Mouse (Mus musculus) T-cell, adult 2 months (primary cell): Measurements from ENCODE around the gene Myh7.
"Not testable (repeated sequence)": the region's sequence is repeated elsewhere in the genome, so short reads cannot be mapped to it uniquely, and the experiment has no call there.

Experiments
- DNase-seq: peaks from one replicate; pipeline ENCODE4 v3.0.0; 2022; ENCODE audit warnings: low spot score

Gene Myh7

DNA sequence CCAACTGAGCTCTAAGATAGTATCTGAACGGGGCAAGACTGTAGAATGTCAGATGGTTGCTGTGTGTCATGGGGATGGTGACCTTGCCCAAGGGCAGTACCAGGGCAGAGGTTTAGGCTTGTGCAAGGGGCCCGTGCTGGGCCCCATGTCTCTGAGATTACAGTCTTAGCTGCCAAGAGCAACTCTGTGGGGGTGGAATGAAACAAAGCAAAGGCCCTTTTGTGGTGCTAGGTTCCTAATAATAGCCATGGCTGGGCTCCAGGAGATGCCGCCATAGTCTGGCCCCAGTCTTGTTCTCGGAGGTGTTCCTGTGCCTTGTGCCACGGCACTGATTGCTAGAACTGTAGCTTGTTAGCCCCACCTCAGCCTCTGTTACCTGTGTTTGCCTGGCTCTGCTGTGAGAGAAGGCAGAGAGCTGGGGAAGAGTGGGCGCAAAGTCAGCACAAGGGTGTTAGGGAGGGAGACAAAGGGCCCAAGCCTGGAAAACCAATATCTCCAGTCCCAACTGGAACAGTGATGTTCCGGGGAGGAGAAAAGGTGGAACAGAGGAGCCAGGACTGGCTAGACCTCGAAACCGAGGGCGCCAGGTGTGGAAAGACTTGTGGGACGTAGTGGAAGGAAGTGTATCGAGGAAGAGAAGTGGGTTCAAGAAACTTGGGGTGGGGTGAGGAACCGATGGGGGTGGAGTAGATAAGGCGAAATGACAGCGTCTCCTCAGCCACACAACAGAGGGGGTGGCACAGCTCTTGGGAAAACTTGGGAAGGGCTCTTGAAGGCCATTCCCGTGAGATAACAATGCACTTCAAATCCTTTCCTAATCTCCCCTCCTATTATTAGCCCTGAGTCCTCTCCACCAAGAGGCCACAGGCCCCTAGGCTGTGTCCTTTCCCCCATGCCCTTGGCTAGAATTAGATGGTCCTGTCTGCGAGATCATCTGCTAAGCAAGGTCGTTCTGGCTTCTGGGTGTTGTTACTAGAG is 9.7 kb upstream of the Myh7 start:
- no peak for DNase-seq

DNA sequence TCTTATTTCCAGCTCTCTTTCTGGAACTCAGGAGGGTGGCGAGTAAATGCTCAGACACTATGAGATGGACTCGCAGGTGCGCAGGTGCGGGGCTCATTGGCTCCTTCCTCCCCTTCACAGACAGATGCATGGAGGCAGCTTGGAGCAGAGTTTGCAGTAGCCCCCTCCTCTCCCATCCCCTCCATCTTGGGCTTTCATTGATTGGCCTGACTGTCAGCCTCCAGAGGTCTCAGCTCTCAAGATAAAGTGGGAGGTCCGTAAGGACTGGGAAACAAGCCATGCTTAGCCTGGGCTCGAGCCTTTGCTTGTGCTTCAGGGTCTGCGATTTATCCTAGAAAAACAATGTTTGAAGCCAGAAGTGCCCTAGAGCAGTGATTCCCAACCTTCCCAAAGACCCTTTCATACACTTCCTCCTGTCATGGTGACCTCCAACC is 8.3 kb upstream of the Myh7 start:
- no peak for DNase-seq

DNA sequence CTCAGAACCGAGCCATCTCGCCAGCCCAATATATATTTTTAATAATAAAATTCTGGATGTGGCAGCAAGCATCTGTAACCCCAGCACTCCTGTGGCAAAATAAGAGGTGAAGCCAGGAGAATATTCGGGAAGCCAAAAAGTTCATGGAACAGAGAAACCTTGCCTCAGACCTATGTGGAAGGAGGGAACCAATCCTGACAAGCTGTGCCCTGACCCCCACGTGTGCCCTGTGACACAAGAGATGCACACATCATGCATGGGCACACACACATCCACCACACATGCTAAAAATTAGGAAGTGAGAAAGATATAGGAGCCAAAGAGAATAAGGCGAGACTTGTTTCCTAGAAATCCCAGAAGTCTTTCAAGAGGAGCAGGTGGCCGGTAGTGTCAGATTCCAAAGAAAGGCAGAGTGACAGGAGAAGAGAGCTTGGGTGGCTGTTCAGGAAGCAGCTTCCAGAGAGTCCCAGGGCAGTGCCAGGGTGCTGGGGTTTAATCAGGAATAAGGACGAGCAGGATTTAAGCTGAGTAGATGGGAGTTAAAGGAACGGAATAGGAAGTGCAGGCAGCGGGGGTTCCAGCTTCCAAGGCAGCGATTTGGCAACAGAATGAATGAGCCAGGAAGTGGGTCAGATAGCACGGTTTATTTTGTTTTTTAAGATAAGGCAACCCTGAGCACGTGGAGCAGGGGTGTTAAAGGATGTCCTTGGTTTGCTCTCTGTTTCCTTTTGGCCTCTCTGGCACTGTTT is 7.7 kb upstream of the Myh7 start:
- DNase-seq, result no peak

DNA sequence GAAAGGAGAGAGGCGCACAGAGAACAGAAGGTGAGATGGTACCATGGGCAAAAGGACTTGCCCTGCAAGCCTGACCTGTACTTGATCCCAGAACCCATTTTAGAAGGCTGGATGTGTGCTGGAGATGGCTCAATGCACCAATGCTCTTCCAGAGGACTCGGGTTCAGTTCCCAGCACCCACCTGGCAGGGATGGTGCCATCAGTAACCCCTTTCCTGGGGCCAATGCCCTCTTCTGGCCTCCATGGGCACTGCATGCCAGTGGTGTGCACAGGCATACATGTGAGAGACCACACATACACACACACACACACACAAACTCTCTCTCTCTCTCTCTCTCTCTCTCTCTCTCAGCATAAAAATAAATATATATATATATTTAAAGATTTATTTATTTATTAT is 7.0 kb upstream of the Myh7 start:
- no peak for DNase-seq

DNA sequence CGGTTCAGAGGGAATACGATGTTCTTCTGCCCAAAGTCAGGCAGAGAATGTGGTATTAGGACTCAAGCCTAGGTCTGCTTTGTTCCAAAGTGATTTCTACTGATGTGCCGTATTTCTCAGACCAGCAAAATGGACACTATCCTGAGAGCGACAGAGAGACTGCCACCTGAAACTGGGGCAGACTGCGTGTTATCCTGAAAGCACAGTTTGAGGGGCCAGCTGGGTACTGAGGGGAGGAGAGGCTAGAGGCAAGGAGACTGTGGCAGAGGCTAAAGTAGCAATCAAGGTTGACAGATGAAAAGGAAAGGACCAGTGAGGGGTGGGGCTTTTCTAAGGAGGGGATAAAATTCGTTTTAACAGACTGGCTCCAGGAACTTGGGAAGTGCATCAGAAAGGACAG is 6.4 kb upstream of the Myh7 start:
- no peak for DNase-seq

DNA sequence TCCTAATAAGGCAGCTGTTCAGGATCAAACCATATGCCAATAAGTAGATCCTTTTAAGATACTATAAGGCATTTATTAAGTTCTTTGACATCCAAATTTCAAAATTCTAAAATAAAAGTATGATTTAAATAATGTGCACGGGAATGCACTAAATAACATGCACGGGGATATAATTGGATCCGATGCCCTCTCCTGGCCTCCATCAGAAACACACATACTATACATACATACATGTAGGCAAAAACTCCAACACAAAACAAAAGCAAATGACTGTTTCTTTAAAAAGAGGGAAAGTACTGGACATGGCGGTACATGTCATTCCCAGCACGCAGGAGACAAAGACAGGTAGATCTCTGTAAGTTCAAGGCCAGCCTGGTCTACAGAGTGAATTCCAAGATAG is 5.4 kb upstream of the Myh7 start:
- not testable (repeated sequence) for DNase-seq

DNA sequence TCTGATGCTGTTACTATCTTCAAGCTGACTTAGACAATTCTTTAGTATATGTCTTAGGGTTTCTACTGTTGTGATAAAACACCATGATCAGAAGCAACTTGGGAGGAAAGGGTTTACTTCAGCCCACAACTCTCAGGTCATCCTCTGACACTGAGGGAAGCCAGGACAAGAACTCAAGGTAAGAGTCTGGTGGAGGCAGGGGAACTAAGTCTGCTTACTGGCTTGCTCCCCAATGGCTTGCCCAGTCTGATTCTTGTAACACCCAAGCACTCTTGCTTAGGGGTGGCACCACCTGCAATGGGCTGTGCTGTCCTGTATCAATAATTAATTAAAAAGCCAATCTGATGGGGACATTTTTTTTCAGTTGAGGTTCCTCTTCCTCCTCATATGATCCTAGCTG is 4.3 kb upstream of the Myh7 start:
- no peak for DNase-seq

DNA sequence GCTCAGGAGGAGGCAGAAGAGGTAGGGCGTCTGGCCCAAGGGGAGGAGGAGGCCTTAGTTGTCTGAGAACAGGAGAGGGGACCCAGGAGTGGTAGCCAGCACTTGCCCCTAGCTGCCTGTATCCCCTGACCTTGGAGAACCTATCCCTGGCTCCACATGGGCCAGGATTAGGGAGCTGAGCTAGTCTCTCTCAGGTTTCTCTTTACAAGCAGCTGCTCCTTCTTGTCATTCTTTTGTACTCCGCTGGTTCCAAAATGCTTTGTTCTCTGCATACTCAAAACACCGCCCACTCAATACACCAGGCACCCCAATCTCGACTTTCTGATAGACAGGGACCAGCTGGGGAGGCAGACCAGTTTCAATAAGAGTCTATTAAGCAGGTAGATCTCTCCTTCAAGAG is 2.9 kb upstream of the Myh7 start:
- DNase-seq, result no peak

DNA sequence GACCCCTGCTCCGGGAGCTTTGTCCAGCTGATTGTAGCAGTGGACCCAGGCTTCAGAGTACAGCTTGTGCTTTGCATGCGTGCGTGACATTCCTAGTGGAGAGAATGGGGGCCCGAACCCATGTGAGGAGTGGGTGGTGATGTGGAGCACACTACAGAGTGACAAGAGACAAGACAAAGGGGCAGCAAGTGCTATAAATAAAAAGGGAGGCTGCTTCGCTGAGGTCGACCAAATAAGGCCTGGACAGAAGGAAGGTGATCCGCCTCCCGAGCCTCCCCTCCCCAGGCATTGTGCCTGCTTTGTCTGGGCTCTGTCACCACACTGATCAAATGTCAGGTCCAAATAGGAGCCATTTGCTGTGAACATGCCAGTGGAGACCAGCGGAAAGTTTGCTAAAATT is 2.4 kb upstream of the Myh7 start:
- DNase-seq, result no peak

DNA sequence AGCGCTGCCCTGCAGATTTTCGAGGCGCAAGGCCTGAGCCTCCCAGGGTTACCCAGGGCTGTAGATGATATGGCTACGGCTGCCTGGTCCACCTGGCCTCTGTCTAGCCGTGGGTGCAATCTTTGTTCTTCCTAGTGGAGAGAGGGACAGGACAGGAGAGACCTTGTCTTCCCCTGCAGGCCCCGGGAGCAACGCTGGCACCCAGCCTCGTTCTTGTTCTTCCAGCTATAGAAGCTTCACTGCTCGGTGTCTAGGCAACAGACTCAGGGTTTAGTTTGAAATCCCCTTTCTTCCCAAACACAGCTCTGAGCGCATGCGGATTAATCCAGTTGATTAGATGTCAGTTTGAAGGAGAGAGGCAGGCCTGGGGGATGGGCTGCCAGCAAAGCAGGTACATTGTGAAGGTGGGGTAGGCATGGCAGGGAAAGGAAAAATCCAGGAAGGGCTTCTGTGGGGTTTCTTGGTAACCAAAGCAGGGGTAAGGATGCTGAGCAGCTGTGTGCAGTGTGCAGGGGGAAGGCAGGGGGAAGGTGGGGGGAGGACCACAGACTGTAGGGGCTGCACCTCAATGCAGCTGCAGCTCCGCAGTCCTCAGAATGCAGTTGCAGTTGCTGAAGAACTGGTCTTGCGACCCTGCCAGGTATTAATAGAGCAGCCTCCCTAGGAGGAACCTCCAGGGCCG is 1.2 kb upstream of the Myh7 start:
- DNase-seq, result no peak

DNA sequence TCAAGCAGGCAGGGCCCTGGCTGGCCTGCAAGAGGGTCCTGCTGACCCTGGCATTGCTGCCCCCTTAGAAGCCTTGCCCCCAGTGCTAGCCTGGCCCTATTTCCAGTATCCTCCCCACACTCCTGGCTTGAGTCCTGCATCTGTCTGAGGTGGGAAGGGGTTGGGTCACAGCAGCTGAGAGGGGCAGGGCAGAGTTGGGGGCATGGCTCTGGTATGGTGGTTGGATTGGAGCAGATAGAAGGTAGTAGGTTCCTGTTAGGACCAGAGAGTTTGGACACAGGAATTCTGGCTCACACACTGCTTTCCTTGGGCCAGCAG is 402 bp upstream of the Myh7 start:
- no peak for DNase-seq

DNA sequence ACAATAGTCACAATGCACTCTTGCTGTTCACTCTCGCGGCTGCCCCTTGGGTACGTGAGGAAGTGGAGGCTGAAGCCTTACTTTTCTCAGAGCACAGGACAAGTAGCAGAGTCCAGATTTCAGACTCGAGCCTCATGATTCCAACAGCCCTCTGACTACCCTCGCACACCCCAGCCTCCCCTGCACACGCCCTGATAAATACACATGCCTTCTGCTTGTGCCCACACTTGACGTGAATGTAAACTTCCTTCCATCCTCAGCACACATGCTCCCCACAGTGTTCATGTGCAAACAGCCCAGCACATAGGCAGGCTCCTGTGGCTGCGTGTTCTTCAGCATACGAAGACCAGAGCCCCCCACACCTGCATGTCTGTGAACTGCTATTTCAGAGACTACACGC is 790 bp downstream of the Myh7 start:
- no peak for DNase-seq

DNA sequence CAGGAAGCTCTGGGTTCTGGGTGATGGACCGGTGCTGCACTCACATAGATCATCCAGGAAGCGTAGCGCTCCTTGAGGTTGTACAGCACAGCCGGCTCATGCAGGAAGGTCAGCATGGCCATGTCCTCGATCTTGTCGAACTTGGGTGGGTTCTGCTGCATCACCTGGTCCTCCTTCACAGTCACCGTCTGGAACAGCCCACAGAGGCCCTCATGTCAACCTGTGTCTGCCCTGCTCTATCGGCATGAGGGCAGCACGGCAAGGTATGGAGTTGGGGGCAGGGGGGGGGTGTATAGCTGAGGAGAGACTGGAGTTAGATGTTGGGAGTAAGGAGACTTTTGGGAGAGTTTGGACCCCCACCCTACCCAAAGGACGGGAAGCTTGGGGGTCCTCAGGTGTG is 2.2 kb downstream of the Myh7 start:
- DNase-seq, result no peak

DNA sequence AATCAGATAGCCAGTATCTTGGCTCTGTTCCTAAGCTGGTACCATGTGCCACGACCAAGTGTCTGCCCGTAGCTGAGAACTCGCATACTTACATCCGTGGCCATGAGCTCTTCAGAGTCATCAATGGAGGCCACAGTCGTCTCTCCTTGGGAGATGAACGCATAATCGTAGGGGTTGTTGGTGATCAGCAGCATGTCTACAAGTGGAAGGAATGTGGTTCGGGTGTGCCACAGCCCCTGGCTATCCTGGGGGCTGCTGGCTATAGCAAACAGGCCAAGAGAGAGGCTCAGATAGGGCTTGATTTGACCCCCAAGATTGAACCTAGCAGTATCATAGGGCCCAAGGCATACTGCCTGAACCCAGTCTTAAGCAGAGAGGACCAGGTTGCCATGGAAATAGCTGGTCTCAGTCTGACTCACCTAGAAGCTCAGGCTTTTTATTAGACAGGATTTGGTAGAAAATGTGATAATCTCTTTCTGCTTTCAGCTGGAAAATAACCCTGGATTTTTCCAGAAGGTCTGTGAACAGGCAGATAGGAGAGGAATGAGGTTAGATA is 4.5 kb downstream of the Myh7 start:
- no peak for DNase-seq

DNA sequence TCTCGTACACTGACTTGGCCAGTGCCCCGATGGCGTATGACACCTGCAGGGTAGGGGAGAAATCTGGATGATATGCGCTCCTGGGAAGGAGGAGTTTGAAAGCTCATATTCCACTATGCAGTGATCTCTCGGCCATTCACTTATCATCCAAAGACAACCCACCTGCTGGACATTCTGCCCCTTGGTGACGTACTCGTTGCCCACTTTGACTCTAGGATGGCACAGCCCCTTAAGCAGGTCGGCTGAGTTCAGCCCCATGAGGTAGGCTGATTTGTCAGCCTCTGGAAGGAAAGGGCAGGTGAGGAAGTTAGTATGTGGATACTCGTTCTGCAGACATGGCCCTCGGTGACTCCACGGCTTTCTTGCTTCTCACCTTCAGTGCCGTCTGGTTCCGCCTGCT is 5.5 kb downstream of the Myh7 start:
- no peak for DNase-seq

DNA sequence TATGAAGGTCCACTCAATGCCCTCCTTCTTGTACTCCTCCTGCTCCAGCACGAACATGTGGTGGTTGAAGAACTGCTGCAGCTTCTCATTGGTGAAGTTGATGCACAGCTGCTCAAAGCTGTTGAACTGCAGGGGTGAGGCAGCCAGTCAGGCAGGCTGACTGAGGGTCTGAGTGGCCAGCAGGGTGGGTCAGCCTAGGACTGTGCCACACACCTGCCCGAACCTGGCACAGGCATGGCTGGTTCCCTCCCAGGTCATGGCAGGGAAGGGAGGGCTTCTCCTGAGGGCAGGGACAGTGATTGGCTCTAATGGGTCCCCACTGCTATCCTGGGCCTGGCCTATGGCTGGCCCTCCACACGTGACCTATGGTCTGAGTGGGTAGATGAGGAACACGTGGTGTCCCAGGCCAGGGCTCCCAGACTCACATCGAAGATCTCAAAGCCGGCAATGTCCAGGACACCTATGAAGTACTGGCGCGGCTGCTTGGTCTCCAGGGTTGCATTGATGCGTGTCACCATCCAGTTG is 6.0 kb downstream of the Myh7 start:
- not testable (repeated sequence) for DNase-seq

DNA sequence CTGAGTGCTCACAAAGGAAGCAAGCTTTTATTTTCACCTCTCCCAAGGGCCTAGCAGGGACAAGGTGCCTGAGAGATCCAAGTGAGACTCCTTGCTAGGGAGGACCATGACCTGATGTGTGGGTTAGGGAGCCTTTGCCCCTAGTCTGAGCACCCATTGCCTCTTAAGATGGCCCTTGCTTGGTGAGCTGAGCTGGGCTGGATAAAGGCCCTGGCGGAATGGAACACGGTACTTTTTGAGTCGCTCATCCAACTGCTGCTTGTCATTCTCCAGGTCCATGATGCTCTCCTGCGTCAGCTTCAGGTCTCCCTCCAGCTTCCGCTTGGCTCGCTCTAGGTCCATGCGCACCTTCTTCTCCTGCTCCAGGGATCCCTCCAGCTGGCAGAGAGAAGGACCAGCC is 12.5 kb downstream of the Myh7 start:
- DNase-seq, result no peak

DNA sequence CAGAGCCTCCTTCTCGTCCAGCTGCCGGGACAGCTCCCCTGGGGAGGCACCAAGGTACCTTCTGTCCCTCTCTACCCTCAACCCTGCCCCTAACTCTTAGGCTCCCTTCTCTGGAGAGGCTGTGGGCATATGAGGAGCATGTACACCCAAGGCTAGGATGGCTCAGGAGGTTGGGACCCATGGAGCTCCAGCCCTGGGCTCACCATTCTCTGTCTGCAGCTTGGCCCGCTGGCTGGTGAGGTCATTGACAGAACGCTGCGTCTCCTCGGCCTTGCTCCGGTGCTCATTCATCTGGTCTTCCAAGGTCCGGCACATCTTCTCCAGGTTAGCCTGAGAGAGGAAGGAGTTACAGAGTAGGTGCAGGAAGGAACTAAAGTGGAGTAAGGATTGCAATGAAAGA is 15.8 kb downstream of the Myh7 start:
- no peak for DNase-seq

DNA sequence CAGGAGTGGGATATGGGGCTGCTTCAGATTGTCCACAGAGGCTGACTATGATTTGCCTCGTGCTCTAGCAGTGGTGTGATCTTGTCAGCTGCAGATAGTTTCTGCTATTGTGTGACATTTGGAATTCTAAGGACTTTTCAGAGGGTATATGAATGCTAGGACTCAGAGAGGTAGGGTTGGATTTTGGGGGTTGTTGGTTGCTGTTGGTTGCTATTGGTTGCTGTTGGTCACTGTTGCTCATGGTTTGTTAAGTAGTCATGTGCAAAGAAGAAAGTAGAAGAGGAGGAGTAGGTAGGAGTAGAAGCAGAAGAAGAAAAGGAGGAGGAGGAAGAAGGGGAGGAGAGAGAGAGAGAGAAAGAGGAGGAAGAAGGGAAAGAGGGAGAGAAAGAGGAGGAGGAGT is 17.8 kb downstream of the Myh7 start, which contains the start of gene Gm17428:
Gm17428 (plus strand) TSS at position 301 of the 400 bp plus-strand sequence.
- DNase-seq, result no peak

DNA sequence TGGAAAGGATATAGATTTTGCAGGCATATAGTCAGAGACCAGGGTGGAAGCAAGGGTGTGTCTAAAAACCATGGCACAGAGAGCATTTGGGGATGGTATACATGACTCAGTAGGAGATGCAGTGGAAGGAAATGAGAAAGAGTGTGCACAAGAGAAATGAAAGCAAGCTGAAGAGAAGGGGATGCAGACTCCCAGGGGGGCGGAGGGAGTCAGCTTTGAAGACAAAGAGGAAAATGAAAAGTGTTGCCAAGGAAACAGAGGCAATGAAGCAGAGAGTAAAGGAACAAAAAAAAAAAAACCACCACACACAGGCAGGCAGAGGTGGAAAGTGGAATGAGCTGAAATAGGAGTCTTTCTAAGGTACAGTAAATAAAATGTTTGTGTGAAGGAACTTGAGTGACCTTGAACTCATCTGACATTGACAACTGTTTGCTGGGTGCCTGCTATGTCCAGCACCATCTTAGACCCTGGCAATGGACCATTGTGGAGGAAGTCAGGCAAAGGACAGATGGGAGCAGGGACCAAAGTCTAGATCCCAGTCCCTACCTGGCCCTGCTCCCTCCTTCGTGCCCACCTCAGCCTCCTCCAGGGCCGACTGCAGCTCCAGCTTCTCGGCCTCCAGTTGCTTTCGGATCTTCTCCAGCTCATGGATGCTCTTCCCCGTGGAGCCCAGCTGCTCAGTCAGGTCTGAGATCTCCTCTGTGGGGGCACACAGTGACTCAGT is 20.2 kb downstream of the Myh7 start:
- DNase-seq, result no peak

DNA sequence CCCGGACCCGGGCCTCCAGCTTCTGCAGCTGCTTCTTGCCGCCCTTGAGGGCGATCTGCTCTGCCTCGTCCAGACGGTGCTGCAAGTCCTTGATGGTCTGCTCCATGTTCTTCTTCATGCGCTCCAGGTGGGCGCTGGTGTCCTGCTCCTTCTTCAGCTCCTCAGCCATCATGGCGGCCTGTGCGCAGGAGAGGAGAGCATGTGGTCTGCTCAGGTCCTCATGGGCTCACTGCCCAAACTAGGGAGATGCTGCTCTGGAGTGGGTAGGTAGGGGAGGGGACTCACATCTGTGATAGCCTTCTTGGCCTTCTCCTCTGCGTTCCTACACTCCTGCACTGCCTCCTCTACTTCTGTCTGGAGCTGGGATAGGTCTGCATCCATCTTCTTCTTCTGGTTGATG is 21.6 kb downstream of the Myh7 start:
- DNase-seq, result not testable (repeated sequence)

DNA sequence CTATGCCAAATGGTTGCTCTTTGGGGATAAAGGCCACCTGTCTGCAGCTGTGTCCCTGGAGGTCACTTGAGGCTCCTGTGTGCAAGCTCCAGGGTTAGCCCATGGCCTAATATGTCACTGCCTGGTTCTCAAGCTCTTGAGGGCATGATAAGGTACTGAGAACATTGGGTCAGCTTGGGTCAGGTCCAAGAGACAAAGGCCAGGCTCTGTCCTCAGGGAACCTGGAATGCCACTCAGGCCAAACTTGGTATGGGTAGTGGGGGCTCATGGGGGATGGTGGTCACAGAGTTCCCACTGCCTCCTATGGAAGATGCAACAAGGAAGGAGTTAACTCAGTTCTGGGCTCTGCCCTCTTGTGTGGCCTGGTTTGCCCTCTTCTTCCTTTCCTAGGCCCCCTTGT is 26.1 kb downstream of the Myh7 start:
- no peak for DNase-seq
